Mouse (Mus musculus): Measurements from ENCODE around the gene Fmnl3.

GRCm38 (mm10) chr15:99294287-99294686 is 76.0 kb downstream of the Fmnl3 start:
- TF ChIP-seq GATA1 (IDR thresholded peaks at IDR 0.05; ENCODE audit: borderline replicate concordance, low read length) (no peak), FLI1 (IDR thresholded peaks at IDR 0.05; ENCODE audit: low read length) (no peak)
